Mouse (Mus musculus) CH12.LX (cell line): Measurements from ENCODE around the gene Cenpm. TPM values are rescaled to one million over a fixed set of nuclear protein-coding genes. Genes with fewer than 3 reads are reported as not detected.

ENCODE experiments used
- DNase-seq: peaks from one replicate; pipeline ENCODE4 v3.0.0-alpha.2; 2013; ENCODE audit errors: extremely low read depth
- H3K27ac ChIP-seq: 2 replicates; pipeline ENCODE4 v1.5.1; 2012; ENCODE audit warnings: low read depth, mild to moderate bottlenecking, control low read depth, moderate library complexity; ENCODE audit not compliant: insufficient read depth
- H3K27me3 ChIP-seq: replicated peaks from 2 replicates; pipeline ENCODE3; 2012; ENCODE audit warnings: inconsistent platforms
- H3K36me3 ChIP-seq, 2 experiments: replicated peaks in 1 of 2; 2 replicates each; pipeline versions ENCODE3 to v1.6.1; 2012; ENCODE audit warnings: inconsistent platforms in 1 of 2, low read length in 1 of 2, mild to moderate bottlenecking in 1 of 2, mixed read lengths in 1 of 2, moderate library complexity in 1 of 2; ENCODE audit not compliant: control insufficient read depth in 1 of 2, insufficient read depth in 1 of 2
- H3K4me1 ChIP-seq, 2 experiments: 2 replicates each; pipeline ENCODE4 v1.6.1; 2012; ENCODE audit warnings: inconsistent platforms in 1 of 2, moderate library complexity in 1 of 2; ENCODE audit not compliant: insufficient read depth in 2 of 2, control insufficient read depth in 1 of 2
- H3K4me2 ChIP-seq: 2 replicates; pipeline ENCODE4 v1.6.1; 2012; ENCODE audit warnings: low read depth, mild to moderate bottlenecking, control low read depth; ENCODE audit not compliant: poor library complexity, insufficient read depth, severe bottlenecking
- H3K4me3 ChIP-seq, 3 experiments: fragments of 150-350 bp in 1 of 3; sonication (generic) in 1 of 3; replicated peaks in 1 of 3; 2 replicates each; pipeline versions ENCODE3 to v1.5.1; 2011 to 2012; ENCODE audit warnings: low read depth in 2 of 3, low read length in 2 of 3, mild to moderate bottlenecking in 2 of 3, moderate library complexity in 2 of 3, control low read depth in 1 of 3, improper control_type of control experiment in 1 of 3, inconsistent platforms in 1 of 3, mixed read lengths in 1 of 3; ENCODE audit not compliant: poor library complexity in 1 of 3
- H3K79me2 ChIP-seq: replicated peaks from 2 replicates; pipeline ENCODE4 v1.6.1; 2012; ENCODE audit warnings: mild to moderate bottlenecking, moderate library complexity; ENCODE audit not compliant: control insufficient read depth, poor library complexity, insufficient read depth, severe bottlenecking; ENCODE audit errors: extremely low read depth
- H3K9ac ChIP-seq: 2 replicates; pipeline ENCODE4 v1.6.1; 2012; ENCODE audit warnings: low read depth, mild to moderate bottlenecking, control low read depth, moderate library complexity; ENCODE audit not compliant: insufficient read depth
- H3K9me3 ChIP-seq: replicated peaks from 2 replicates; pipeline ENCODE3; 2012; ENCODE audit warnings: low read length, inconsistent platforms, mixed read lengths
- BHLHE40 ChIP-seq: IDR thresholded peaks from 2 replicates; pipeline ENCODE4 v1.6.1; 2011; ENCODE audit warnings: mild to moderate bottlenecking, low read depth, low read length, improper control_type of control experiment
- CHD1 ChIP-seq: IDR thresholded peaks from 2 replicates; pipeline ENCODE4 v1.6.1; 2012; ENCODE audit warnings: low read depth, low read length, improper control_type of control experiment, inconsistent platforms
- E2F4 ChIP-seq: IDR thresholded peaks from 2 replicates; pipeline ENCODE4 v1.6.1; 2011; ENCODE audit warnings: low read depth, low read length, improper control_type of control experiment; ENCODE audit not compliant: insufficient replicate concordance
- ELF1 ChIP-seq: IDR thresholded peaks from 2 replicates; pipeline ENCODE4 v1.6.1; 2014; ENCODE audit warnings: low read depth, mild to moderate bottlenecking, inconsistent platforms, low read length, improper control_type of control experiment
- HCFC1 ChIP-seq: IDR thresholded peaks from 2 replicates; pipeline ENCODE4 v1.6.1; 2012; ENCODE audit warnings: low read depth, mild to moderate bottlenecking, inconsistent platforms, low read length, improper control_type of control experiment
- IRF4 ChIP-seq: IDR thresholded peaks from 2 replicates; pipeline ENCODE4 v1.6.1; 2014; ENCODE audit warnings: low read depth, mild to moderate bottlenecking, inconsistent platforms, low read length, improper control_type of control experiment
- JUN ChIP-seq: IDR thresholded peaks from 2 replicates; pipeline ENCODE4 v1.6.1; 2011; ENCODE audit warnings: low read depth, mild to moderate bottlenecking, low read length, improper control_type of control experiment, moderate library complexity; ENCODE audit not compliant: insufficient read depth
- JUND ChIP-seq: conservative IDR thresholded peaks from 2 replicates; pipeline ENCODE4 v1.6.1; 2011; ENCODE audit warnings: low read depth, low read length, improper control_type of control experiment
- KAT2A ChIP-seq: IDR thresholded peaks from 2 replicates; pipeline ENCODE4 v1.6.1; 2012; ENCODE audit warnings: low read length, improper control_type of control experiment, inconsistent platforms; ENCODE audit not compliant: insufficient replicate concordance
- MAX ChIP-seq: IDR thresholded peaks from 2 replicates; pipeline ENCODE4 v1.6.1; 2011; ENCODE audit warnings: low read length, improper control_type of control experiment
- MAZ ChIP-seq: IDR thresholded peaks from 2 replicates; pipeline ENCODE4 v1.6.1; 2012; ENCODE audit warnings: low read depth, mild to moderate bottlenecking, inconsistent platforms, low read length, improper control_type of control experiment, moderate library complexity
- MXI1 ChIP-seq: IDR thresholded peaks from 2 replicates; pipeline ENCODE4 v1.6.1; 2011; ENCODE audit warnings: mild to moderate bottlenecking, low read depth, low read length, improper control_type of control experiment
- NELFE ChIP-seq: IDR thresholded peaks from 2 replicates; pipeline ENCODE4 v1.6.1; 2011; ENCODE audit warnings: low read depth, low read length, improper control_type of control experiment
- NRF1 ChIP-seq: IDR thresholded peaks from 2 replicates; pipeline ENCODE4 v1.6.1; 2014; ENCODE audit warnings: low read depth, mild to moderate bottlenecking, inconsistent platforms, low read length, improper control_type of control experiment, moderate library complexity
- POLR2A ChIP-seq: IDR thresholded peaks from 2 replicates; pipeline ENCODE4 v1.6.1; 2011; ENCODE audit warnings: low read depth, mild to moderate bottlenecking, improper control_type of control experiment, low read length
- SIN3A ChIP-seq: IDR thresholded peaks from 2 replicates; pipeline ENCODE4 v1.6.1; 2012; ENCODE audit warnings: low read length, improper control_type of control experiment, inconsistent platforms
- ZC3H11A ChIP-seq: IDR thresholded peaks from 2 replicates; pipeline ENCODE4 v1.6.1; 2012; ENCODE audit warnings: low read depth, mild to moderate bottlenecking, inconsistent platforms, low read length, improper control_type of control experiment
- dilution Hi-C: fragments of 300-500 bp; cut with MboI; formaldehyde crosslinking; loops from 2 replicates; pipeline ENCODE4 v1.14.3; 2020; ENCODE audit warnings: low sequenced_read_pairs; ENCODE audit not compliant: extremely low pct_unique_long_range_greater_than_20kb, extremely low pct_ligation_motif_present
- in situ Hi-C: fragments of 300-500 bp; cut with MboI; formaldehyde crosslinking; loops from 3 replicates; pipeline ENCODE4 v1.14.3; 2019; ENCODE audit warnings: low sequenced_read_pairs, low pct_ligation_motif_present, low pct_unique_long_range_greater_than_20kb, mixed read lengths
- polyA plus RNA-seq: library from polyadenylated mRNA; unstranded; fragments of >175 nt; gene quantifications from 2 replicates; pipeline ENCODE4 v1.2.1, GENCODE M21; 2012; ENCODE audit warnings: low read depth; ENCODE audit not compliant: insufficient read length
- total RNA-seq, 2 experiments: library from RNA; depleted of rRNA; stranded (reverse); fragments of 300-350 nt in 1 of 2; fragments of >200 nt in 1 of 2; gene quantifications; 2 replicates each; pipeline ENCODE4 v1.2.3; 2012 to 2014

Cenpm gene
- total and polyA plus RNA-seq, 3 experiments: 22.8 to 39.6 (median 34.2) TPM

DNA sequence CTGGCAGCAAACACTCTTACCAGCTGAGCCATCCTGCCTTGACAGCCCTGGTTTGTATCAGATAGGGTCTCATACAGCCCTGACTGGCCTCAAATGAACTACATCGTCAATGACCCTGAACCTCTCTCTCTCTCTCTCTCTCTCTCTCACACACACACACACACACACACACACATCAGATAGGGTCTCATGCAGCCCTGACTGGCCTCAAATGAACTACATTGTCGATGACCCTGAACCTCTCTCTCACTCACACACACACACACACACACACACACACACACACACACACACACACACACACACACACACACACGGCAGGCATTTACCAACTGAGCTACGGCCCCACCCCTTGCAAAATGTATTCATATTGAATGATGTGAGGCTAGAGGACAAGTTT is 13.4 kb downstream of the Cenpm start:
- Histone ChIP-seq H3K9ac (no peak overlapping the region), H3K36me3 (peaks cover 5 to 30% of the 10 kb centered on the region in 2 experiments), H3K4me3 (no peak overlapping the region), H3K9me3 (no peaks in the 10 kb centered on the region), H3K4me2 (no peak overlapping the region), H3K27ac (no peak overlapping the region)
- in situ Hi-C loops: no loop called here
- dilution Hi-C loops: no loop called here
- DNase-seq: no peak
- TF ChIP-seq ZC3H11A (no peak), JUN (no peak), ELF1 (no peak), CHD1 (no peak), E2F4 (no peak), SIN3A (no peak), KAT2A (no peak), BHLHE40 (no peak), JUND (no peak), MXI1 (no peak), POLR2A (no peak)
- TF ChIP-seq, all 38 proteins: peak for 0
- Histone ChIP-seq H3K79me2 (no peaks in the 10 kb centered on the region), H3K27me3 (no peaks in the 10 kb centered on the region), H3K4me1 (peaks cover 45 to 78% of the 10 kb centered on the region in 2 experiments)

DNA sequence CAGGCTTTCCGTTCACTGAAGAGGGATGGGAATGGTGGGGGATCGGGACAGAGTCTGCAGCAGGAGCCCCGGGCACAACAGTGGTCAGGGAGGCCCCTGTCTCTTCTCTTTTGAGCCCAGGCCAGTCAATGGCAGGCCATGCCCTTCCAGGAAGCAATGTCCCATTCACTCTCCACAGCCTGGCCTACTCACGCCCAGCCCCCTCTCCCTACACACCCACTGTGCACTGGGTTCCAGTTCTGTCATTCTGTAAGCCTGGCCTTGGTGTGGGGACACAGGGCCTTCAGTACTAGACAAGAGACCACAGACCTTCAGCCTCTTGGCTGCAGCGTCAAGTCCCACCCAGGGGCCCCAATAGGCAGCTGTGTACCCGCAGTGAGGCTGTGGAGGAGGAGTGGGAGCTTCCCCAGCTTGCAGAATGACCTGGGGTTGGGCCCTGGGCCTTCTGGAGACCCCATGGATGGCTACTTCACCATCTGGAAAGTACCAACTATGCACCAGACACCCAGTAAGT is 14.4 kb downstream of the Cenpm start:
- Histone ChIP-seq H3K27me3 (no peaks in the 10 kb centered on the region), H3K27ac (peak overlapping the region; percentile 79), H3K79me2 (no peaks in the 10 kb centered on the region), H3K9ac (0 out of 2 replicates have a peak overlapping the region, but pooled peaks have one; percentile 51), H3K9me3 (no peaks in the 10 kb centered on the region), H3K36me3 (peaks cover 5 to 26% of the 10 kb centered on the region in 2 experiments), H3K4me1 (peaks cover 47 to 78% of the 10 kb centered on the region in 2 experiments), H3K4me3 (peak overlapping the region in 1 of 3 experiments; percentile 1), H3K4me2 (peak overlapping the region; percentile 76; the same call in 1 of the 2 replicates)
- dilution Hi-C loops: no loop called here
- no peak for DNase-seq
- TF ChIP-seq NELFE (no peak), KAT2A (no peak), MAZ (no peak; the same call in 1 of the 2 replicates), IRF4 (no peak), MAX (no peak), HCFC1 (no peak), E2F4 (no peak), NRF1 (no peak)
- TF ChIP-seq, all 38 proteins: peak for 0
- in situ Hi-C loops: no loop called here
